Mouse (Mus musculus) embryo, embryonic 11.5 days (tissue): ENCODE data around the gene Gm30191.

Experiments used
- DNase-seq: peaks from one replicate; pipeline ENCODE4 v3.0.0-alpha.2; 2012; ENCODE audit warnings: low read depth, low spot score

The Gm30191 gene

DNA sequence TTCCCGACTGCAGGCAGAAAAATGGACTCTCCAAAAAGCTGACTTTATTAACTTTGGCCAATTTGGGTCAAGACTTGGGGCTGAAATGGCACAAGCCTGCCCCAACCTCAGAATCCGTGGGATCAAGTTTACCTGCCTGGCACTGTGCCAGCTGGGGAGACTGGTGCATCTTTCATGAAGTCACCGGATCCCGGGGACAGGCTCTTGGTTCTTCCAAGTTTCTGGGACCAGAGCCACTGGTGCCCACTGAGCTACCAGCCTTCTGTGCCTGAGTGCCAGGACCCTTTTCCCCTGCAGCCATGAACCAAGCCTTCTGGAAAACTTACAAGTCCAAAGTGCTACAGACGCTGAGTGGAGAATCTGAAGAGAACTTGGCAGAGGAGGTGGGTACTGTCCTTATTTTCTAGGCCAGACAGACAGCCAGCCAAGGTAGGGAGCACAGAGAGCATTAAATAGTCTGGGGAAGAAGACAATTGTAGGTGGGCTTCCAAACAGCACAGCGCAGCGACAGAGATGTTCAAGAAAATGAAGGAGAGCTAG is at the start of gene Gm30191:
TSS of gene Gm30191 (plus strand) at position 217 of the 540 bp plus-strand sequence.
- DNase-seq, result no peak

DNA sequence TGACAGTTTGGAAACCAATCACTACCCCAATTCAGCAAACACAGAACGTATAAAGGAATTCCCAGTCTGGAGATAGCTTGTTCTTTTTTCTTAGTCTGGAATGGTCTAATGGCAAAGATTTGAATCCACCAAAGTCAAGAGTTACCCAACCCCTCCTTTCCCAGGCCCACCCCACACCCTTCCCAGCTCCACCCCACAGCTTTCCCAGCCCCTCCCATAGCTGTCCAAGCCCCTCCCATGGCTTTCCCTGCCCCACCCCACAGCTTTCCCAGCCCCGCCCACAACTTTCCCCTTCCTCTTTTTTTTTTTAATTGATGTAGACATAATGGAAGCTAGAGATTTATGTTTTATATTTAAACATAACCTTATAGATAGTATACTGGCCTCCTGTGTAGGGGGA is 47.4 kb upstream of the Gm30191 start:
- no peak for DNase-seq

DNA sequence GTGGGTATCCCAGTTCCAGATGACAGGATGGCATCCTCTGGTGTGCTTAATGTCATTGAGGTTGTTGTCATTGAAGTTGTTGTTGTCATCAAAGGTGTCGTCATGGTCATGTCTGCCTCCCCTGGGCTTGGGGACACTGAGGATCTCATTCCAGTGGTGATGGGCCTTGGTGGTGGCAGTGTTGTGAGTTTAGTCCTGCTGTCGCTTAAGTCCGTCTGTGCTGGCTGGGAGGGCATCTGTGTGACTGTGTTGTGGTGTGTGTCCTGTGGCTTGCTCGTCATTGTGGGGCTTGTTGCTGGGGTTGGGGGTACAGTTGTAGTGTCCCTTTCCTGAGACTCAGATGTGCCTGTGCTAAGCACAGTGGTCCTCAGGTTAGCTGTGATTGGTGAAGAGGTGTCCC is 43.8 kb upstream of the Gm30191 start, which contains the start of gene Gm7534:
TSS of gene Gm7534 (minus strand) at position 101 of the 400 bp plus-strand sequence.
- DNase-seq, result no peak

DNA sequence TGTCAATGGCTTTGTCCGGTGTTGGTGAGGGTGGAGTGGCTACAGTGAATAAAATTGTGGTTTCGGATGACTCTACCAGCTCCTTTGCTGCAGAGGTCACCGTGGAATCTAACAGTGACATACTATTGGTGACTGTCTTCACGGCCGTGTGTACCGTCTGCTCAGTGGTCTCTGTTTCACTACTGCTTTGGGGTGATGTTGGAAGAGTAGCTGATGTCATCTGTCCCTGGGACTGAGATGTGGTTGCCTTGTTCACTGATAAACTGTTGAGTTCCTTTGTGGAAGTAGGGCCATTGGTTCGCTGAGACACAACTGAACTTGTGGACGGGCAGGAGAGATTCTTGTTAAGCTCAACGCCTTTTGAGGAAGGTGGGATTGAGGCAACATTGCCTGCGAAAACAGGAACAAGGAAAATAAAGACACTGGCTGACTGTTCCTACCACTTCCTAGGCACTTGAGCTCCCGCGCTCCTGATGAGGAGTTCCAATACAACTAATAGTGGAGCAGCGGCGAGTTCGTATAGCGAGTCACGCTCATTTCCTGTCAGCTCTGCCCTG is 43.3 kb upstream of the Gm30191 start:
- no peak for DNase-seq

DNA sequence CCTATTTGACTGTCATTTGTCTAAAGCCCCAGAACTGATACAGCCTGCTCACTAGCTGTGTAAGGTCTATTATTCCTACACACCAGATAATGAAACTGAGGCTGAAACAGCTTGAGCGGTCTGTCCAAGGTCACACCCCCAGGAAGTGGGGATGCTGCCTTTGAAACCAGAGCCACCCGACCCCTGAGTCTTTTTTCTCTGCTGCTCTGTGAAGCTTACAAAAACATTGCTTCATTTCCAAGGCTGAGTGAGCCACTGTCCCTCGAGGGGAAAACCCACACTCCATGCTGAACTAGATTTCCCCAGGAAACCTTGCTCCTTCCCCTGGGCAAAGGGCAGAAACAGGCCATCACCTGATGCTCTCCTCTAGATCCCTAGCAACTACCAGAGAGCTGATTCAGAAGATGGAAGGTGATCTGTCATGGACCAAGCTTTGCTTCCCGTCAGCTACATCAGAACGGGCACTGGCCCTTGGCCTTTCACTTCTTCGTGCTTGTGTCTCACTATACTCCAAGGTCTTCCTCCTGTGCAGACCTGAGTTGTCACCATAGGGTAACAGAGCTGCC is 40.2 kb upstream of the Gm30191 start:
- no peak for DNase-seq

DNA sequence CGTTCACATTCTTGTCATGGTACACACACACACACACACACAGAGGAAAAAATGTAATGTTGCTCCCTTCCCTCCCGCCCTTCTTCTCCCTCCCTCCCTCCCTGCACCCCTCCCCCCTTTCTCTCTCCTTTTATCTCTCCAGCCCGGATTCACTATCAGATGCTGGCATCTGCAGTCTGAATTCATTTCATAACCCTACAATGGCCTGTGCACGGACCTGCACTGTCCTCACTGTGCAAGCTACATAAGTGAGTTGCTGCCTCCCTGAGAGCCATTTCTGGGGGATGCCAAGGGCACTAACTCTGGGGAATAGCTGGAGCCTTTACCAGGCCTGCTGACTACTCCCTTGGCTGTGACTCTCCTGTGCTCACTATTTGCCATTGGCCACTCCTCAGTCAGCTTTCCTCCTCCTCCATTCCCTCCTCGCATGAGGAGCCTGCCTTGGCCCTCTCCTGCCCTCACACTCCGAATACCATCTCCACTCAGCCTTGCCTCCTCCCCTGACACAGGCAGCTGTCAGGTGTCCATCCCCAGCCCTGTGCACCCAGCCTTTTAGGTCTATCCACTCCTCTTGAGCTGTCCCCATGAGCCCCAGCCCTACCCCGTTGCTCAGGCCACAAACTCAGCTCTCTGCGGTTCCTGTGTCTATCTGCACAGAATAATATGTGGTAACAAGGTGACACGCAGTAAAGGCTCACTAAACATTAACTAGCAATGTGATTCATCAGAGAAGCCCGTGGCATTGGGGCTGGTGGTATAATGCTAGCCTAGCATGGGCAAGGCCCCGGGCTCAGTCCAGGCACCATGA is 23.7 kb upstream of the Gm30191 start:
- no peak for DNase-seq

DNA sequence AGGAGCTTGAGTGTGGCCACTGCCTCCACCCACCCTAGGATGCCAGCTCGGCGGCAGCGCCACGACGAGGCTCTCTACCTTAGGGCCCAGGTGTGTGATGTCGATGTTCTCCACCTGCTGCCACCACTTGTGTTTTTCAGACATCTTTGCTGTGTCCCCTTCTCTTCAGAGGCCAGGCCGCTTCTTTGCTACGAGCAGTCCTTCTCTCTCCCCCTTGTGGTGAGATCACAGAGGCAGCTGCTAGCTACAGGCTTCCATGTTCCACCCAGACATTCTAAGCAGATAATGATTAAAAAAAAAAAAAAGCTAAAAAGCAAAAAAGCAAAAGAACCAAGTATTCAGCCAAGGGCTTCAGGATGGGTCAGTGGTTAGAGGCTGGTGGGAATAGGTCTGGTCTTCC is 19.5 kb upstream of the Gm30191 start, which contains the start of gene Catsper4:
TSS of gene Catsper4 (minus strand) at position 190 of the 400 bp plus-strand sequence.
- no peak for DNase-seq

DNA sequence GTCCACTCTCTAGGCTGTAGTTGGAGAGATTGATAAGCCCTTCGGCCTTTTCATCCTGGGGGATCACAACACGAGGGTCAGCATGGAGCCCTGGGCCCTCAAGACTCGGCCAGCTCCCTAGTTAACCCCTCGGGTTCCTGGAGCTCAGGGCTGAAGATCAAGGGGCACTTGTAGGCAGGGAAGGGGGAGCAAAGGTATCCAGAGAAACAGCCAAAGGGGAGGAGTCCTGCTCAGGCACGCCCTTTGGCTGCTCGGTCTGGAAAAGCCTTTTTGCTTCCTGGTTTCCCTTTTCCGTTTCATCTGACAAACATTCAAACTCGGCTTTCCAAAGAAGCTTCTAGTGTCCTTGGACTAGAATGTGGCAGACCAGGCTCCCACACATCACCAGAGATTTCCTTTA is 16.3 kb upstream of the Gm30191 start:
- DNase-seq, result no peak

DNA sequence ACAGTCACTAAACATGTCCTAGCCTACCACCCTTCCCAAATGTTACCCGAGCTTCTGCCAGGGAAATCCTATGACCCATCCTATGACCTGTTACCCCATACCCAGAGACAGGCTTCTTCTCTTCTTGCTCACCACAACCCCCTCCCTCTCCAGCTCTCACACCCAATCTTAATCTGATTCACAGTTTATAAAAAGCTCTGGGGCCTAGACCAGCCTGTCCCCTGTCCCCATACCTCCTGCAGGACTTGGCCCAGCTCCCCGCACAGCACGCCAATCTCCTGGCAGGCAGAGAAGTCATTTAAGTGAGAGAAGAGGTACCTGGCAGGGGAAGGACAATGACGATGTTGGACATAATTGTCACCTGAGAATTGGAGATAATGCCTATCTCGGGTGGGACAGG is 11.9 kb upstream of the Gm30191 start:
- DNase-seq, result no peak

DNA sequence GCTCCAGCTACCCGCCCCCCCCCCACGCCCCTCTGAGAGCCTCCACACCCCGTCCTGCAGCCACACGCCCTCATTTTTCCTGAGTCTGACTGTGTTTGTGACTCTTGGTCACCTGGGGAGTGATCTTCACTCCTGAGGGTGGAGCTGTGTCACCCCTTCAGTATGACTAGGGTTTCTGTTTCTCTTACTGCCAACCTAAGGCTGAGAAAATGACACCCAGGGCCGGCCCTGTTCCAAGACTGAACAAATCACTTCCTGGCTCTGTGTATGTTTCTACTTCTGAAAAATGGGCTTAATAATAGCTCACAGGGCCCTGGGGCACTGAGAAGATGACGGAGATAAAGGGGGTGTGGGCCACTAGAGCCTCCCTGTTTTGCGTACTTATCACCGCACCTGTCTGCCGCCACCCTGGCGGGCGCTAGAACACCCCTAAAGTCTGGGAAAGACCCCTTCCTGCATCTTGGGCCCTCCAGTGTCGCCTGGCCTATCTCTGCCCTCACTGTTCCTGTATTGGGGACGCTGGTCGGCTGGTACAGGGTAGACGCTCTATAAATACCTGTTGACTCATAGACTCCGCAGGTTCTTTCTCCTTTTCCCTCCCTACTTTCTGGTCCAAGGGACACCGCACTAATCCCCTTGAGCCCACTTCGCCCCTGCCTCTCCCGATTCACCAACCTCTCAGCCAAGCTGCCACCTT is 9.0 kb upstream of the Gm30191 start:
- DNase-seq, result no peak

DNA sequence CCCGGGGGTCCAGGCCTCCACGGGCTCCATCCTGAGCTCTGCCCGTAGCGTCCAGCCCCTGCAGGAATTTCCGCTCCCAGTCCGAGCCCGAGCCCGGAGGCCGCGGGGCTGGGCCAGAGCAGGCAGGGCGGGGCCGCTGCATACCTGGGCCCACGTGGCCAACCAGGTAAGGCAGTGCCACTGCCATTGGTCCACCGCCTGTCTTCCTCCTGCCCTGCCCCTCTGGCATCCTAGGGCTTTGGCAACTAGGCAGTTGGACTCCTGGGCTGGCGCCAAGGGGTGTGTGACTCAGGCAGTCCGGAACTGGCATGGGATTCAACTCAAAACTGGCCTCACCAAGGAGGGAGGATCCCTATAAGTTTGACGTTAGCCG is 8.5 kb upstream of the Gm30191 start, which contains the start of gene Cnksr1:
TSS of gene Cnksr1 (minus strand) at position 121 of the 373 bp plus-strand sequence.
- DNase-seq, result no peak

DNA sequence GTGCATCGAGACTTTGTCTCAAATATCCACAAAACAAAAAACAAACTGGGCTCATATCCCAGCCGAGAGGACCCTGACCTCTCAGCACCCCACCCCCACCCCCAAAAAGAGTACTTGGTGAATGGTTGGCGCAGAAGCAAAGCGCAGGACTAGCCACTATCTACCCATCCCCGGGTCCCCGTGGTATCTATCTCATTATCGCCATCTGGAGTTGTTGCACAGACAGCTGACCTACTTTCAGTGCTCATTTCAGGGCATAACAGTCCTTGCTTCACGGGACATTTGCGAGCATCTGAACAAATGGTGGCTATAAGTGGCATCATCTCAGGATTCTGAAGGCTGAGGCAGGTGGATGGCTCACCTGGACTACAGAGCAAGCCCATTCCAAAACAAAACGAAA is 8.0 kb upstream of the Gm30191 start:
- DNase-seq, result no peak

DNA sequence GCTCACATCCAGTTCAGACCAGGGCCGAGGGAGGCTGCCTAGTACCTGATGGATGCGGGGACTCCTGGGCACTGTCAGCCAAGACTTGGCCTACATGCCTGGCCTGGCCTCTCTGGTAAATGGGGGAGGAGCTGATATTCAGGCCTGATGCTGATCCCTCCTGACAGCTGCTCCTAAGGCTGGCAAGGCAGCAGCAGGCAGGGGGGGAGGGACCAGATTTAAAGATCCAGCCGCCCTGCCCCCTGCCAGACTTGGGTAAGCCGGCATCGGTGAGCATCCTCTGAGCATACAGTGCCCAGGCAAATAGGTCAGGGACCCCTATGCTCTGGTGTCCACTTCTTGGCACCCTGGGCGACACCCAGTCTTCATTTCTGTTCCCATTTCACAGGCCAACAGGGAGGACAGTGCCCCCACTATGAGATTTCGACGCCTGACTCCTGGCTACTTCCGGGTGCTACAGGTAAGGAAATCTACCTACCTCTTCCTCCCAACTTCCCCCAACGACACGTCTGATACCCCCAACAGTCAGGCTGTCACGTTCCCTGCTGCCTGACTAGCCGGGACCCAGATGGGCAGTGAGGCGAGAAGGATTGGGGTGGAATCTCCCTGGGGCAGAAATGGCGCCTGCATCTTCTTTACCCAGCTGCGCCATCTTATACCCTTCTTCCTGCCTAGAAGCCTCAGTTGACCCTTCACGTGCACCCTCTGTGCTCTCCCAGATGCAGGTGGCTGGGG is 3.1 kb upstream of the Gm30191 start, which contains the start of gene E130218I03Rik:
TSS of gene E130218I03Rik (plus strand) at position 147 of the 735 bp plus-strand sequence.
- DNase-seq, result no peak

DNA sequence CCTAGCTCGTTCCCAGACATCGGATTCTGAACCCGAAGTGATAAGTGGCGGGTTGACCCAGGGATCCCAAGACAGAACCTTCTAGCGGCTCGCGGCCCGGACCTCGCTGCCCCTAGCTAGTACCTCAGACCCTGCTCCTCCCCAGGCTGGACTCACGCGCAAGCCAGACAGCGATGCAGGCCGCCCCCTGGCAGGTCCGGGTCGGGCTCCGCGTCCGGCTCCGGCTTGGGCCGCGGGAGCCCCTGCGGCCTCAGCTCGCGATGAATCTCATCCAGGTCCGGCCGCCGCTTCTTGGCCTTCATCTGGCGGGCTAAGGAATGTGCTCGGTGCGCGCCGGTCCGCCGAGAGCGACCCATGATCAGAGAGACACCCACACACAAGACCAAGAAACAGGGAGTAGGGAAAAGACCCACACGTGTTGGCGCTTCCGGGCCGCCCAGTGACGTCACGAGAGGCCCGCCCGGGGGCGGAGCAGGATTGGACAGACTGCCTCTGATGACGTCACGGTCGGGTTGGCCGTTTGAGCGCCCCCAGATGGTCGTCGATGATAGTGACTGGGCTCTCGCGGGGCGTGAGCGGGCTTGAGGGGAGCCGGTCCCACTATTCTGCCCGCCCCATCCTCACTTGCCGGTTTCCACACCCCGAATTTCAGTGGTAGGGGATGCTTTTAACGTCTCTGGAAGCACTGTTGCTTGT is 1.4 kb upstream of the Gm30191 start, which contains the start of gene Zfp593:
TSS of gene Zfp593 (minus strand) at position 445 of the 696 bp plus-strand sequence.
- peak; percentile 86 for DNase-seq

DNA sequence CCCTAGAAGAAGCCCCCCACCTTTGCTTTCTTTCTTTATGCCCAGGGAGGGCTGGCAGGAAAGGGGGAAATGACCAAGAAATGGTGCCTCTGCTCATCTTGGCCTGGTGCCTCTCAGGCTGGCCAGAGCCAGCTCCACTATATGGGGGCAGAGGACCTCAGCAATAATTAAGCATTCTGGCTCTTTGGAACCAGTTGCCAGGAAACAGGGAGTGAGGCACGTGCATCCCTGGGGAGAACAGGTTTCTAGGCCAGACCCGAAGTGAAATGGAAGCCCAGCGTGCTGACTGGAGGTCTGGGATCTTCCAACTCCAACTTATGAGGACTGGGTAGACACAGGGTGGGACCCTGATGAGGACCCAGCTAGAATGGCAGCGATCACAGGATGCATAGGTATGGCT is 479 bp upstream of the Gm30191 start:
- no peak for DNase-seq

DNA sequence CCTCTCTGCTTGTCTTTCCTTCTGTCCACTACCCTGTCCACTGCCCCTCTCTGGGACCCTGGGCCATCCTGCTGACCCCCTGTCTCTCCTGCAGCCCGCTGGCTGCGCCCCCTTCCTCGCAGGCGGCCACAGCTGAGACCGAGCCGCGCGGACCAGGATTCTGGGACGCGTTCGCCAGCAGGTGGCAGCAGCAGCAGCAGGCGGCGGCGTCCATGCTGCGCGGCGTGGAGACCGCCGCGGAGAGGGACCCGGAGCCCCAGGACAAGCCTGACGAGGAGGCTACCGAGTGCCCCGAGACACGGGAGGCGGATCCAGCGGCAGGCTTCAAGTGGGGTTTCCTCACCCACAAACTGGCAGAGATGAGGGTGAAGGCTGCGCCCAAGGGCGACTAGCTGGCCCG is 2.9 kb downstream of the Gm30191 start:
- no peak for DNase-seq

DNA sequence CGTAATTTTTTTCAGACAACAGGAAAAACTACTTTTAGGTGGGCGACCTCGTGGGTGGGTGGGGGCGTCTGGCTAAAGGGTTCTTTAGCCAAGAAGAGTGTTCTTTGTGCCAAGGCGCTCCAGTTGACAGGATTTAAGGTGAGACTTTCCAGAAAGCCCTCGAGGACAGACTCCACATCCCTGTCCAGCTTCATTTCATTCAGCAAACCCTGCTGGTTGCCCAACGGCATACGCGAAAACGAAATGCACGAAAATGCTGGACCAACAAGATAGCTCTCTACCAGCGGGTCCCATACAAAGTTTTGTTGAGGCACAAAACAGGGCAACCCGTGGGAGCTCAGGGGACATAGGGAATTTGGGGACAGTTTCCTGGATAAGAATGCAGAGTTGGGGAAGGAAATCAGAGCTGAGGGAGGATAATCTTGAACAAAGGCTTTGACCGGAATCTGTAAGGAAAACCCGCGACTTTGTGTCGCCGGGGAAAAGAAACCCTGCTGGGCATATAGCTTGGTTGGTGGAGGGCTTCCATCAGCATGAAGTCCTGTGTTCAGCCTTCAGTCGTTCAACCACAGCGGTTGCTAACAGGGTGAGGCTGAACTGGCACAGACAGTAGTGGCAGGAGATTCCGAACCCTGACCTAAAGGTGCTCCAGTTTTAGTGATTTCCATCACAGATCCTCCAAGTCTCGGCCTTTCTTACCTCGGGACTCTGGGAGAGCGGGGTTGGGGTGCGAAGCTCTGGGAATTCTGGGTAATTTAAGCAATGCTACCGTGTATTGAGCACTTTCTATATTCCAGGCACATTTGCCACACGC is 3.6 kb downstream of the Gm30191 start:
- DNase-seq, result no peak

DNA sequence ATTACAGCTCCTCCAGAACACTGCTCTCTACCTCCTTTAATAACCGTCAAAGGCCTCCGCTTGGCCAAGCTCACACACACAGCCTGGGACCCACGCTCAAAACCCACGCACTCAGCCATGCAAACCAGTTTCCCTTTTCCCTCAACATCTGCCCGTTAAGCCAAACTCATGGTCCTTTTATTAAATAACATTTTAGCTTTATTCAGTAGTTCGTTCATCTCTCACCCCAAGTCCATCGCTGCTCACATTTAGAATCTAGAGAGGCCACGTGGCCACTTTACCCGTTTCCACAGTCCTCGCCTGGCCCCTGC is 4.2 kb downstream of the Gm30191 start:
- DNase-seq, result no peak

DNA sequence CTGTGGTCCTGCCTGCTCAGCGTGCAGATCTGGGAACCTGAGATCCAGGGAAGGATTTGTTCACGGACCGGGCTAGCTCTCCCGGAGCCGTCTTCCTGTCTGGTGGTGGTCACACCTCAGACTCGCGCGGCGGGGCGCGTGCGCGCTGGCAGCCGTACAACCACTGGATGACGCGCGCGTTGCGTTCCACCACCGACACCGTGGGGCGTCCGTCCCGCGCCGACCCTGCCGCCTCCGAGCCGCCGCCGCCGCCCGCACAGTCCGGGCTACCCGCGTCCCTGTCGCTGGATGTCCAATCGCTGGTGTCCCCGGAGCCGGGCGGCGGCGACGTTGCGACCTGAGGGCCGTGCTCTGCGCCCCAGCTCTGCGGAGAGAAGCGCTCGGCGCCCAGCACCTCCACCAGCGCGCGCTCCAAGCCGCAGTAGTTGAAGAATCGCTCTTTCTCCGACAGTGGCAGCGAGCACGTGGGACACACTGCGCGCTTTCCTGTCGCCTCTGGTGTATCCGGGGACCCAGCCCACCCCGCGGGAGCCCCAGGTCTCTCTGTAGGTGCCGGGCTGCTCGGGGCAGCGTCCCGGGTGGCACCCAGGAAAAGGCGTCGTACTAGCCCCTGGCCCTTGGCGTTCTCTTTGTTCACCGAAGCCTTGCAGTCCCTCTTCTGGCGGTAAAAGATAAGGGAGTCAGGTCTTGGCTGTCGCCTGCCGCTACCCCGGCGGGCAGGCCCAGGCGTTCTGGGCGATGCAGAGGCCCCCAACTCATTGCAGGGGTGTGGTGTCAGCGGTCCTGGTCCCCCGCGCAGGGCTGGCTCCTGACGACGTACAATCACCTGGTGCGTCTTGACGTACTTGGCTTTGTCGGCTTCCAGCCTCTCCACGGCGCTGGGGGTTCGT is 4.8 kb downstream of the Gm30191 start:
- DNase-seq, result no peak
